Mouse (Mus musculus): ENCODE measurements around the gene Tbc1d5.

Gene Tbc1d5

DNA sequence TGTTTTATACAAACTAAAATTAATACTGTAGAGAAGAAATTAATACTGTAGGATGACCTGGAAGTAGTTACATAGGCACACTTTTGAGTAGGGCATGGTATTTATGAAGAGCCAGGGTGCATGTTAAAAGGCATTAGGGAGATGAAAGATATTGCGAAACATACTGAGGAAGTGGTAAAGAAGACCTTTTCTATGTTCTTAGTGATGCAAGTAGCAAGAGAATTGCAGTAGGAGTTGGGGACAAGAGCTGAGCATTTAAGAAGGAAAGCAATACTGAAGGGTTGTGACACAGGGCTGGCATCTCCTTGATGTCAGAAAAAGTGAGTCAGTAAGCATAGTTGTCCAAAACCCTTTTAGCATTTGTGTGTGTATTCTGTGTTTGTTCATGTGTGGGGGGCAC, 289.7 kb downstream of the Tbc1d5 start:
- in situ Hi-C loops (cut with MboI; ENCODE audit: low sequenced_read_pairs) = no loop called here

DNA sequence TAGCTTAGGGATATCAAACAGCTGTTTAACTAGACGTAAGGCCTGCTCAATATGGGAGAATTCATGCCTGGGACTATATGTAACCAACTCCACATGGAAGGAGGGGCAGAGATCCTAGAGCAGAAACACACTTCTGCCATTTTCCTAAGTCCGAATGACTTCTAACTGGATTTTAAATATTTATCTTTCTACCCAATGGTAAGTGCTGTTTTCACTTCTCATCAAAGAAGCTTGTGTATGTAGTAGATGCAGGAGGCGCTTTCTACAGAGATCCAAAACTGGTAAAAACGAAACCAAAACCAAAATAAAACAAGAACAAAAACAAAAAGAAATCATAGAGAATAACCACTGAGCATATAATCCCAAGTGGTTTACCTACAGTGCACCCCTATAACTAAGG, 299.2 kb downstream of the Tbc1d5 start:
- in situ Hi-C loops (cut with MboI; ENCODE audit: low sequenced_read_pairs) = no loop called here

DNA sequence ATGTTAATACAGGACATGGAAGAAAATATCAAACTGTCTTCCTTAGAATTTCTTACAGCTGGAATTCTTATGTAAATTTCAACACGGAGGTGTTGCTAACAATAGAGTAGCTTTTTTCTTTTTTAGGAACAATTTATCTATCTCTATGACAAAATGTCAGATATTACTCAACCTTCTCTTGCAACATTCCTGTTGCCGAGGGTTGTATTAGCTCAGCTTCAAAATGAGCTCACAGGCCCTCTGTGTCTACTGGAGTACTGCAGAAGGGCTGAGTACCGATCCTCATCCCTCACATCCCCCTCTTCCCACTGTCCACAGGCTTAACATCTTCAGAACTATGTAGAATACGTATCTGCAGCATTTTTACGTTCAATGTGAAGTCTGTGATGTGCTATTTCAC, 302.7 kb downstream of the Tbc1d5 start:
- in situ Hi-C loops (cut with MboI; ENCODE audit: low sequenced_read_pairs) = no loop called here

DNA sequence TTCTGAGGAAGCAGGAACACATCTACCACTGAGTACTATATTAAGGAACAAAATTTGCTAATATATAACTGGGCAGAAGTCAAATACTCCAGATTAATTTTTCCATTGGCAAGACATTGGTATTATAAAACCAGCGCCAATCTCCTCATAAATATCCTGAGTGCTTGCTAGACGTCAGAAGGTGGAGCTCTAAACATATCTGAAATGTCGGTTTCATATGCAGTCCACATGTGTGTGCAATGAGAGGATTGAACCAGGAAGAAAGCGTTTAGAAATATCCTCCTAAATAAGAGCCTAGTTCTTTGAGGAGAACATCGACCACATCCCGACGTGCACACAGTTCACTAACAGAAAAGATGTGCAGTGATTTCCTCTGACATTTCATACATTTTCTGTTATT, 305.1 kb downstream of the Tbc1d5 start:
- in situ Hi-C loops (cut with MboI; ENCODE audit: low sequenced_read_pairs) = no loop called here

DNA sequence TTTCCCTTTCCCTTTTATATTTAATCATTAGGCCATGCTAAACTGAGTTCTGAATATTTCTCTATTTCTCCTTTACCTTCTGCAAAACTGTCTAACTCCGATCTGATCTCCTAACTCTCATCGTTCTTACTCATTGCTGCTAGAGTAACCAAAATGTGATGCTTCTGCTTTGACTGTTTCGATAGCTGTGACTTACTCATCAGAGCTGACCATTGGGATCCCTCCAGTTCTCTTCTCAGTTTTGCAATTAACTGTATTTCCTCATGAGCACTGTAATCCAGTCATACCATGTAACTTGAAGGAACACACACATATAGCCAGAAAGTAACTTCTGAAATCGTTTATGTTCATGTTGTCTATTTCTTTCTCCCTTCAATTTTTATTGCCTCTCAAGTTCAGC, 306.6 kb downstream of the Tbc1d5 start:
- in situ Hi-C loops (cut with MboI; ENCODE audit: low sequenced_read_pairs) = no loop called here

DNA sequence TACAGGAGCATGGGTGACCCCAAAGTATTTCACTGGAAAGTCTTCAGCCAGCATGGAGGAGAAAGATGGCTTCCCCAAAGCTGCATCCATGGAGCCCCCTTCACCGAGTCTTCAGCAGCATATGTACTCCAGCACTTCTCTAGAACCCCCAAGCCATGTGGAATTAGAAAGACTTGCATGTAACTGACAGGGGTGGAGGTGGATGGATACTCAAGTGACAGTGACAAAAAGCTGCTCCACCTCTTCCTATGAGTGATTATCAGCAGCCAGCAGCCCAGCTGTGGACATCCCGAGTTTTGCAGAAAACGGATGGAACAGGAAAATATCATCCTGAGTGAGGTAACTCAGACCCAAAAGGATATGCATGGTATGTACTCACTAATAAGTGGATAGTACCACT, 311.9 kb downstream of the Tbc1d5 start:
- in situ Hi-C loops (cut with MboI; ENCODE audit: low sequenced_read_pairs) = no loop called here

DNA sequence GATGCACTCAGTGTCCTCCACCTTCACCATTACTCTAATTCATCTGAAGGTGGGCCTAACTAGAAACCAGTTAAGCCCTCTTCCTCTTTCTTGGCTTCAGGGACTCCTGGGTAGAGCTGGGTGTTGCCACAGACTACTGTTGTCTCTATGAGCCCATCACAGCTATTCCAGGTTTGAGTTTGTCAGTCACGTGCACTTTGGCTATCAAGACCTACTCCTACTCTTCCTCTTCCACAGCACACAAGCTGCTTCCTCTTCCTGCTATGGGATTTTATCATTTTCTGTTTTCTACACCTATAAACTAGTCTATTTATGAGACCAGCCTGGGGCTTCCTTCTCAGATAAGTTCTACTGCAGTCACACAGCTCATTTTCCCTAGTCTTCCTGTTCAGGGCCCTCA, 314.4 kb downstream of the Tbc1d5 start:
- in situ Hi-C loops (cut with MboI; ENCODE audit: low sequenced_read_pairs) = no loop called here

DNA sequence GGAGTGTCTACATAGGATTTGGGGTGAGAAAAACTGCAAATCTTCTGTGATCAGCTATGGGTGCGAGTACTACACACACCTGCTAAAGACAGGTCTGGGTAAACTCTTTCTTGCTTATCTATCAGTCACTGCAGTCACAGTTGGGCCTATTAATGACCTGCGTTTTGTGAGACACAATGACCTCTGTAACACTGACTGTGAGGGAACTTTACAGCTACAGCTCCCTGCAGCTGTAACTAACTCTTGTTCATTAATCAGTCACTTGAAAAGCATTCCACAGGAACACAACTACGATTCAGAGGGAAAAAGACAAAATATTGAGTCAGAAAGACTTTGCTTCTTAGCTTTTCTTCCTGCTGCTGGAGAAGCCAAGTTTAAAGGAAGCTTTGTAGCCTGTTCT, 325.9 kb downstream of the Tbc1d5 start:
- in situ Hi-C loops (cut with MboI; ENCODE audit: low sequenced_read_pairs) = no loop called here

DNA sequence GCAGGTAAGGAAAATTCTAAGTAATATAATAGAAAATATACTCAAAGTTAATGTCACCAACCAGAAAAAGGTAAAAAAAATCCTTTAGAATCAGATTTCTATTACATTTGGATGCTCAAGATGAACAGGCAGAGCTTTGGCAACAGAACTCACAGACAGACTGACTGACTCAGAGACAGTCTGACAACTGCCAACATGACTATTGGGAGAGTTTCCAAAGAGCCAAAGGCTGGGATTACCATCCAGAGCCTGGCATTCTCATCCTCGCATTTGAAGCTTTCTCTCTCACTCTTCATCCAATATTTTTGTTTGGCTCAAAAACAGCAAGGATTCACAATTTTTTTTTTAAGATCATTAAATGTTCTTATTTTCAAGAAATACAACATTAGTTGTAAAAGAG, 327.8 kb downstream of the Tbc1d5 start:
- in situ Hi-C loops (cut with MboI; ENCODE audit: low sequenced_read_pairs) = no loop called here

DNA sequence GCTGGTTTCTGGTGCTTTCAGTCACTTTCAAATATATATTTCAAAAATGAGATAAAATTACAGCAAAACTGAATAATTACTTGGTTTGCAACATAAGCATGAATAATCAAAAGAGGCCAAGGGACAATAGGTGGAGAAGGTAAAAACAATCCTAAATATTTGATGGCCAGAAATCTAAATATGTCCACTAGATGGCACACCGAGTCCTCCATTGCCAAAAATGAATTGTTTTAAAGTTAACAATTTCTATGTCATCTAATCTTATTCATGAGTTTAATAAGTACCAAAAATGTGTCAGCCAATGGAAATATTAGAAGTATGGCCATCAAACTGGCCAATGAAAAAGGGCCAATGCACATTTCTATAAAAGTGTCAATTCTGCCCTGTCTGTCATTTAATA, 365.1 kb downstream of the Tbc1d5 start:
- in situ Hi-C loops (cut with MboI; ENCODE audit: low sequenced_read_pairs) = loop anchor here (25.0 kb wide), 1 partner anchor 948 kb away; no protein-coding TSS in a partner anchor

DNA sequence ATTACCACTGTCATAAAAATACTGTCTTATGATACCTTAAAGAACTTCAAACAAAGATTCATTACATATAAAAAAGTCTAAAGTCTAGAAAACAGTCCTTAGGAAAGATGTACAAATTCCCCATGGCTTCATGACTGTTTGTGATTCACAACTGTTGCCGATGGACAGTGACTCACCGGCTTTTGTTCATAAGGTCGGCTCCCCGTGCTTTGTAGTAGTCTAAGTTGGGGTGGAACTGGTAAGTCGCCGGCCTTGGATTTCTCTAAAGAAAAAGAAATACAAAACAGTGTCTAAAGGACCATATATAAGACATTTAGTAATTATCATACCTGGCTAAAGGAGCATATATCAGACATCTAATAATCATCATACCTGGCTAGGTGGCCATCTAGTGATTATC, 365.6 kb downstream of the Tbc1d5 start:
- in situ Hi-C loops (cut with MboI; ENCODE audit: low sequenced_read_pairs) = loop anchor here (25.0 kb wide), 1 partner anchor 949 kb away; no protein-coding TSS in a partner anchor

DNA sequence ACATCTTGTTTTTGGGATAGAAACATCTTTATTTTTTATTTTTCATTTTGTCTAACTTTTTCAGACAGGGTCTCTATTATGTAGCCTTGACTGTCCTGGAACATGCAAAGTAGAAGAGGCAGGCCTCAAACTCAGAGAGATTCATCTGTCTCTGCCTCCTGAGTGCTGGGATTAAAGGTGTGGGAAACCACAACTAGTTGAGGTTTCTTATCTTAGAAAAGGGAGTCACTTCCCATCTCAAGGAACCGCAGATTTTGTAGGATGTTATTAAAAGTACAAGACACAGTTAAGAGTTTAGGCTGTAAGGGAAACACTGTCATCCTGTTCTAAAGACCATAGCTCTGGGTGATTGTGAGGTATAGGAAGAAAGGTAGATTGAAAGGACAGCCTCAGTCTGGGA, 373.5 kb downstream of the Tbc1d5 start:
- in situ Hi-C loops (cut with MboI; ENCODE audit: low sequenced_read_pairs) = loop anchor here (25.0 kb wide), 1 partner anchor 957 kb away; no protein-coding TSS in a partner anchor

DNA sequence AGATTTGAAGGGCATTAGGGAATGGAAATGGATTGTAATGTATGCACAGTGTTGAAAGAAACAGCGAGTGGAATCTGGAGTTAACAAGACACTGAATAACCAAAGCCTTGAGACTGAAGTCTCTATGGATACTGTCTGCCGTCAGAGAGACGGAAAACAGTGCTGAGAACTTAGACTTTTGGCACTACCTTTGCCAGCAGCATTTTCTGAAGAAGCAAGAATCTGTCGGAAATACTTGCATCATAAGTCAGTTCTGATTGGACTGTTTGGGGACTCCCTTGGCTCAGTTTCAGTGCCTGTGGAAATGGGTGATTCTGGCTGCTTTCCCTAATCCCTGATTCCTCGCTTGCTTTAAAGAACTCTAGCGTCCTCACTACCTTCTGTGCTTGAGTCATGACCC, 375.9 kb downstream of the Tbc1d5 start:
- in situ Hi-C loops (cut with MboI; ENCODE audit: low sequenced_read_pairs) = loop anchor here (25.0 kb wide), 1 partner anchor 959 kb away; no protein-coding TSS in a partner anchor

DNA sequence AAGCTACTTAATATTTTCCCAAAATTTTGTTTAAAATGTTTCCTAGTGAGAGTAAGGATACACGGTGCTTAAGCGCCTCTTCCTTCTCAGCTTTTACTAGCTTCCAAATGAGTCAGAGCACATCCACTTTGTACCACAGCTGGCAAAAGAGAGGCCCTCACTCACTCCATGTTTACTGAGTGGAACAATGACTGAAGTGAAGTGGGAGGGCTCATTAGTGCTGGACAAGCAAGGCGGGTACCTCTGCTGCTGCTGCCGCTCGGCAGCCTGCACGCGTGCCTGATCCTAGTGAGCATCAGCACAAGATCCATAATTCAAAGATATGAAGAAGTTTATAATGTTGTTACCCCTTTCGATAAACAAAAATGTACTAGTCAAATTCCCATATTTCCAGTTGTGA, 376.8 kb downstream of the Tbc1d5 start:
- in situ Hi-C loops (cut with MboI; ENCODE audit: low sequenced_read_pairs) = loop anchor here (25.0 kb wide), 1 partner anchor 960 kb away; no protein-coding TSS in a partner anchor

DNA sequence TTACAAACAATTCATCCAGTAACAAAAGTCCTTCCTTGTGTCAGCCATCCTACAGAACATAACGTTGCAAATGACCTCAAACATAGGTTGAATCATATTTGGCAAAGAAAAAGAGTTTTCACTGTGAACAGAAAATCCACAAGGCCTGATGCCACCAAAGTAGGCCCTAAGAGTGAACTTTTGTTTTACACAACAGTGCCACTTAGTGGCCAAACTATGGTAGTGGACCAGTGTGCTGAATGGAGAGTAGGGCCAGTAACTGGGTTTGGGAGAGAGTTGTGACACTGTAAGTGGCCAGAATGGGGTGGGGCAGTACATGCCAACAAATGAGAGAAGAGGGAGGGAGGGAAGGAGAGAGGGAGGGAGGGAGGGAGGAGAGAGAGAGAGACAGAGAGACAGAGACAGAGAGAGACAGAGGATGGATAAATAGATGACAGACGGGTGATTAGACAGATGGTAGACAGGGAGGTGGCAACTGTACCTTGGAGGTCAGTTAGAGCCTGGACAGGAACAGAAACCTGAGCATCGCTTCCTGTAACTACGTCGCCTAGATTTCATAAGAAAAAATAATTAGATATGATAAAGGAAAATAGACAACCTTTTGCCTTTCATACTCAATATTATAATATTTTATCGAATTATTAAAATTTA, 383.6 kb downstream of the Tbc1d5 start:
- in situ Hi-C loops (cut with MboI; ENCODE audit: low sequenced_read_pairs) = loop anchor here (25.0 kb wide), 2 partner anchors 383 to 833 kb away; no protein-coding TSS in a partner anchor

DNA sequence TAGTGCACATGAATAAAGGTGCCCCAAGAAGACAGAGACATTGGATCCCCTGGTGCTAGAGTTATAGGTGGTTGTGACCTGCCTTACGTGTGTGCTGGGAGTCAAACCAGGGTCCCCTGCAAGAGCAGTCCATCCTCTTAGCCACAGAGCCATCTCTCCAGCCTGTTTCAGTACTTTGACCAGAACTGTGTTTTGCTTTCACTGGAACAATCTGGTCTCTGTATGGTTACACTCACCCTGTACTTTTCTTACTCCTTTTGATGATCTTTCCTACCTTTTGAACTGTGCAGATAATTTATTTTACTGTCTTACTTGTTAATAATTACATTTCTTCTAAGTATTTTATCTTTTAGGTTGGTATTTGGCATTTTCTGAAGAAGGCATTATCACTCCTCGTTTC, 387.5 kb downstream of the Tbc1d5 start:
- in situ Hi-C loops (cut with MboI; ENCODE audit: low sequenced_read_pairs) = loop anchor here (25.0 kb wide), 2 partner anchors 379 to 829 kb away; no protein-coding TSS in a partner anchor

DNA sequence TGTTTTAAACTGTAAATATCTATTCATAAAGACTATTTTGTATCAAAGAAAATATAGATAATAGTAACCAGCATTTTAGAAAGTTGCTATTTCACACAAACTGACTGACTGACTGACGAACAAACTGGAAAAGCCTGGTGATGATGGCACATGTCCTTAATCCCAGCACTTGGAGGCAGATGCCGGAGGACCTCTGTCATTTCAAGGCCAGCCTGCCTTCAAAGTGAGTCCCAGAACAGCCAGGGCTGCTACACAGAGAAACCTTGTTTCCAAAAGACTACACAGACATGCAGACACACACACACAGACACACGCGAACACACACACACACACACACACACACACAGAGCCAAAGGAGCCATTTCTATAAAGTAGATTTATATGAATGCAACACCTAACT, 390.3 kb downstream of the Tbc1d5 start:
- in situ Hi-C loops (cut with MboI; ENCODE audit: low sequenced_read_pairs) = loop anchor here (25.0 kb wide), 2 partner anchors 377 to 827 kb away; no protein-coding TSS in a partner anchor

DNA sequence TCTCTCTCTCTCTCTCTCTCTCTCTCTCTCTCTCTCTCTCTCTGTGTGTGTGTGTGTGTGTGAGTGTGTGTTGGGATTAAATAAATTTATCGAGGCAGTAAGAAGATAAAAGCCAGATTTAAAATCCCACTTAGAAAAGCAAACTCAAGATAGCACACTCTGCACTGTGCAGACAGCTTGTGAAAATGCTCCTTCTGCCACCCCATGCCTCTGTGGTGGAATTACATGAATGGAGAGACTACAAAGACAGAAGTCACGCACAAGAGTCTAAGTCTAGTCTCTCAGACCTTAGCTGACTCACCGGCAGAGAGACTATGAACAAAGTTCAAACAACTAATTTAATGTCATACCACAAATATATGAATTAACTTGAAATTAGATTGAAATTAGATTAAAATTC, 403.9 kb downstream of the Tbc1d5 start:
- in situ Hi-C loops (cut with MboI; ENCODE audit: low sequenced_read_pairs) = loop anchor here (25.0 kb wide), 2 partner anchors 363 to 813 kb away; no protein-coding TSS in a partner anchor

DNA sequence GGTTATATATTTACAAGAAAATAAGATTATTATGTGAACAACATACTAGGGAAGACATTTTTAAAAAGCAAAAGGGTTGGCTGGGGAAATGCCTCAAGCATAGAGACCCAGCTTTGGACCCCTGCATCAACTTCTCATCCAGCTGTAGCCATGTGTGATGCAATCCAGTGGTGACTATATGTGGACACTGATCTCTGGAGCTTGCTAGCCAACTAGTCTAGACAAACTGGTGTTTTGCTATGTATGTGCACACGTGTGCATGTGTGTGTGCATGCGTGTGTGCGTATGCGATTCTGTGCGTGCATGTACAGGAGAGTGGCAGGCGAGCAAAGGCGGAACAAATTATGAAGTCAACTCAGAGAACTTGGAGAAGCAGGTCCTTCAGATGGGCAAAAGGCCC, 414.8 kb downstream of the Tbc1d5 start:
- in situ Hi-C loops (cut with MboI; ENCODE audit: low sequenced_read_pairs) = no loop called here

DNA sequence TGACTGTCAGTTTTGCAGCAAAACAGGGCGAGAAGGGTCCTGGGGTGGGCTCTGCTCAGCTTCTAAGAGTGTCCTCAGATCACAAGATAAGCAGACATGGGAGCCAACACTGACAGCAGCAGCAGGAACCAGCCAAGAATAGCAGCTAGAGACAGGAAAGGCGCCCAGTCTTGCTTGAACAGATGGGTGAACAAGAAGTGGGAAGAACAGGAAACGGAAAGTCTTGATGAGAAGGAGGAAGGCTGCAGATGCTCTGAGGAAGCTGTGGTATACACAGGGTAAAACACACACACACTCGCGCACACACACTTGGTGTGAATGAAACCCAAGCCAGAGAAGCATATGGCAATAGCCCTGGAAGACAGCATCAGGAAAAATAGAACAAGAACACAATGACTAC, 415.7 kb downstream of the Tbc1d5 start:
- in situ Hi-C loops (cut with MboI; ENCODE audit: low sequenced_read_pairs) = no loop called here

DNA sequence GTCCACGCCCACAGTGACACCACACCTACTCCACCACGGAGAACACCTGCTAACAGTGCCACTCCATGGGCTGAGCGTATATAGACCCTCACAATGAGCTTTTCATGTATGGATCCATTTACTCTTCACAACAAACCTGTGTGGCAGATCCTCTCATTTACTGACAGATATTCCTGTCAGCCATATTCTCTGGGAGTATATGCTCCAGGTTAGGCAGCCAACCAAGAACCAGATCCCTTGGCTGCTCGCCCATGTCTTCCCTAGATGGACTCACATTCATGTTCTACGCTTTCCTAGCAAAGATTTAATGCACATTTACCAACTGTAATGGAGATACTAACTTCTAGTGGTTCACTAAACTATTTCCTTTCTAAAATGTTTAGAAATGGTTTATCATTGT, 416.9 kb downstream of the Tbc1d5 start:
- in situ Hi-C loops (cut with MboI; ENCODE audit: low sequenced_read_pairs) = no loop called here

DNA sequence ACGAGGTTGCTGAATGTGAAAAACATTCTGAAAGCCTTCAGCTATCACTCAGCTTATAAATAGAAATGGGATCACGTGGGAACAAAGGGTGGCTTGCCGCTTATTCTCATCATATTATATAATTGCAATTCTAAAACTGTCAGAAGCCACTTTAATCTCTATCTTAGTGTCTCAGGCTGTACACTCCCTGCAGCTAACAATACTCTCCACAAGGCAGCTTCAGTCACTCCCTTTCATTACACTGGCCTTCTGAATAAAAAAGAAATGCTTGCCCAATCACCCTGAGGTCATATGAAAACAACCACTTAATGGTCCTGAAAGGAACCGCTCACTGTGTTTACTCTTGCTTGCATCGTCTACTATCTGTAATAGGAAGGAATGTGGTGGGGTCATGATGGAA, 418.1 kb downstream of the Tbc1d5 start:
- in situ Hi-C loops (cut with MboI; ENCODE audit: low sequenced_read_pairs) = no loop called here
